Mouse (Mus musculus): Measurements from ENCODE around the gene Pdgfd. TPM values are rescaled to one million over a fixed set of nuclear protein-coding genes. Genes with fewer than 3 reads are reported as not detected.

Gene Pdgfd
- polyA plus RNA-seq, 1 experiment from 2014 or later, result 16.5 TPM

DNA sequence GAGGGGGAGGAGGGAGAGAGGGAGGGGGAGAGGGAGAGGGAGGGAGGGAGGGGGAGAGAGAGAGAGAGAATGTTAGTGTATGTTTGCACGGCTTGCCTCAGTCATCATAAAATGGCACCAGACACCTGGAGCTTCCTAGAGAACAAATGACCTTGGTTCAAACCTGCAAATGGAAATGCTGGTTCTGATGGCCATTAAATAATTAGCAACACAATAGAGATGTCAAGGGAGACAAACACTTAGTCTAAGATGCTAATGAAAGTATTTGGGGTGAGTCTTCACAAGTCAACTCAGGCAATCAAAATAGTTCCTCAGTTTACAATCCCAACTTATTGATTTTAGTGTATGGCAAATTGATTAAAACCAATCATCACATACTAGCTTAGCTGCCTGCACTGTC is 198.2 kb downstream of the Pdgfd start:
- no peaks in the 10 kb centered on the region for H3K9me3 ChIP-seq (replicated peaks)
- no peaks in the 10 kb centered on the region for H3K4me1 ChIP-seq
- H3K27ac ChIP-seq, result no peak overlapping the region
- H3K4me3 ChIP-seq (replicated peaks), result no peak overlapping the region
- H3K9ac ChIP-seq, result no peak overlapping the region
- WGBS, result 38% methylated on average over 1 of the region's 1 CpGs
- no peak for ATAC-seq (replicated peaks; ENCODE audit: low FRiP score)
- H3K36me3 ChIP-seq, result no peaks in the 10 kb centered on the region
- H3K4me2 ChIP-seq, result no peak overlapping the region
- no peaks in the 10 kb centered on the region for H3K27me3 ChIP-seq

DNA sequence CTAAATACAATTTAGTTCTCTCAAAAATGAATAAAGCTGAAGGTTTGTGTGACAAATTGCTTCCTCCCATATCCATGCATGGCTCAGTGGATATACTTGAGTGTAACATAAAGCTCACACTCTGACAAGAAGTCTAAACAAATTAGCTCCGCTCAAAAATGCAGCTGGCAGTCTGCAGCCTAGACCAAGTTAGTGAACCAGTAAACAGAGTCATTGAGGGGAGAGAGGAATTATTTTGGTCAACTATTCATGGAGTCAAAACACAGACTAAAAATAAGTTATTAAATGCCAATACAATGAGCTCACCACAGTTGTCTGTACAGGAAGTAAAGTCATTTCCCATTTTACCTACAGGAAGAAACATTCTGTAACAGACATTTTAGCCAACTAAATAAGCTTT is 233.4 kb downstream of the Pdgfd start:
- no peaks in the 10 kb centered on the region for H3K9me3 ChIP-seq (replicated peaks)
- H3K27me3 ChIP-seq, result no peaks in the 10 kb centered on the region
- H3K36me3 ChIP-seq, result no peaks in the 10 kb centered on the region
- H3K4me1 ChIP-seq, result no peaks in the 10 kb centered on the region
- ATAC-seq (replicated peaks; ENCODE audit: low FRiP score), result peak; percentile 77
- H3K9ac ChIP-seq, result no peak overlapping the region
- WGBS, result 11% methylated on average over 1 of the region's 1 CpGs
- H3K4me2 ChIP-seq, result no peak overlapping the region
- no peak overlapping the region for H3K27ac ChIP-seq
- H3K4me3 ChIP-seq (replicated peaks), result no peak overlapping the region

DNA sequence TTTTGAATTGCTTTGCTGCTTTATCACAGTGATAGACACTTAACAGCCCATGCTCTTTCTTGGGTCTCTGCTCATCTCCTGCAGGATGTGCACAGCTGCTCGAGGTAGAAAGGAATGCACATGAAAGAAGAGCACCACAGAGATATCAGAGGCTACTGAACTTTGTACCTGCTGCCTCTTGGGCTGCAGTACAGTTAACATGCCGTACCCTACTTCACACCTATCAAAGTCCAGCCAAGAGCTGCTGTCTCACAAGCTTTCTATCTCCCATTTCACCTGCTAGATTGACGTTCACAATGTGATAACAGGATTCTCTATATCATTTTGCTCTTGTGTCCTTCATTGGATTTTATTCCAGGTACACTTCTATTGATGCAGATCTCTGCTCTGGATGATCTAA is 238.2 kb downstream of the Pdgfd start:
- H3K36me3 ChIP-seq, result no peaks in the 10 kb centered on the region
- H3K4me2 ChIP-seq, result no peak overlapping the region
- ATAC-seq (replicated peaks; ENCODE audit: low FRiP score), result no peak
- no peak overlapping the region for H3K4me3 ChIP-seq (replicated peaks)
- no peak overlapping the region for H3K9ac ChIP-seq
- no peak overlapping the region for H3K27ac ChIP-seq
- WGBS, result 66% methylated on average over 3 of the region's 3 CpGs
- H3K9me3 ChIP-seq (replicated peaks), result no peaks in the 10 kb centered on the region
- no peaks in the 10 kb centered on the region for H3K4me1 ChIP-seq
- H3K27me3 ChIP-seq, result no peaks in the 10 kb centered on the region

DNA sequence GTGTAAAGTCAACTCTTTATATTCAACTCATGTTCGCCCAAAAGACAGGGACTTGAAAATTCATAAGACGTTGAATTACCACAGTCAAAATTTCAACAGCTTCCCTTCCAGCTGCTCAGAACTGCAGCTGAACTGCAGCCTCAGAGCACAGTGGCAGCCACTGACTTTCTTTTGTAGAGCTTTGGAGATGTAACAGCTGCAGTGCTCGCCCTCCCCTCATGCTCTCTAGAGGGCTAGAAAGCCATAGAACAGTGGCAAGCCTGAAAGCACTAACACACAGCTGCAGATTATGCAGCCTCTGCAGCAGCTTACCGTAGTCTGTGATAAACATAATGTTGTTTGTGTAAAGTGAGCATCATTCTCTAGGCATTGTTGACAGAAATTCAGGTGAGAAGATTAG is 239.6 kb downstream of the Pdgfd start:
- Histone ChIP-seq H3K4me1 (no peaks in the 10 kb centered on the region), H3K27ac (no peak overlapping the region), H3K9me3 (replicated peaks) (no peaks in the 10 kb centered on the region), H3K4me2 (no peak overlapping the region), H3K4me3 (replicated peaks) (no peak overlapping the region), H3K9ac (no peak overlapping the region), H3K36me3 (no peaks in the 10 kb centered on the region), H3K27me3 (no peaks in the 10 kb centered on the region)
- 0 out of 2 replicates have a peak, but pooled peaks have one; percentile 40 for ATAC-seq (replicated peaks; ENCODE audit: low FRiP score)
- 52% methylated on average over 4 of the region's 4 CpGs for WGBS

DNA sequence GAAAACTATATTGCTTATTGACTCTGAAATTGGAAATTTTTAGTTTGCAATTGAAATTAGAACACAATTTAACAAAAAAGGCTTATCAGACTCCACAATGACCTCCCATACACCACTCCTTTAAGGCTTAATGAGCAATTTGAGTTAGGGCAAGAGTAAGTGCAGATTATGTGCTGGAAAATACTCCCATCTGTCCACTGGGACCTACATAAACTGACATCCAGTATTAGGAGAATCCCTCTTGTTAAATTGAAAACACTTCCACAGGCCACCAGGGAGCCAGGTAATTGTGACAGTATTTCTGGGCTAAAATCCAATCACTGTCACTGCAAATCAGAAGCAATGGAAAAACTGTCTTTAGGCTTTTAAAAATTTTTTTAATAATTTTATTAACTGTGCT is 256.2 kb downstream of the Pdgfd start:
- no peaks in the 10 kb centered on the region for H3K36me3 ChIP-seq
- no peak overlapping the region for H3K9ac ChIP-seq
- no peak for ATAC-seq (replicated peaks; ENCODE audit: low FRiP score)
- H3K27me3 ChIP-seq, result no peaks in the 10 kb centered on the region
- H3K27ac ChIP-seq, result no peak overlapping the region
- H3K4me2 ChIP-seq, result no peak overlapping the region
- H3K4me3 ChIP-seq (replicated peaks), result no peak overlapping the region
- no peaks in the 10 kb centered on the region for H3K9me3 ChIP-seq (replicated peaks)
- no peaks in the 10 kb centered on the region for H3K4me1 ChIP-seq

Other genes starting within 250 kb of the Pdgfd start
- 0.12 and 0.19 TPM in 2 replicates for gene Ddi1, start 101.3 kb downstream of the Pdgfd start, polyA plus RNA-seq (2015; fragmentation: Nextera tagmentation; extraction: Ambion mirVana)

Measured in kidney, embryonic 15.5 days (tissue).